Mouse (Mus musculus): ENCODE data around the gene Slc41a2.

GRCm38 (mm10) chr10:83385330-83385910, 47.7 kb upstream of the Slc41a2 start:
- TF ChIP-seq POLR2A (IDR thresholded peaks at IDR 0.05; ENCODE audit: insufficient read depth, low read length) (no peak), CTCF (IDR thresholded peaks at IDR 0.05; ENCODE audit: low read depth, low read length) (no peak)

All from ES-Bruce4 (cell line).